Mouse (Mus musculus) urinary bladder, adult 18-20 months (tissue): ENCODE measurements around the gene Senp2.

Experiments
- DNase-seq, 2 experiments: peaks; one replicate each; pipeline ENCODE4 v3.0.0; 2022; ENCODE audit warnings: low spot score in 2 of 2, mixed read lengths in 2 of 2

Senp2 gene

DNA sequence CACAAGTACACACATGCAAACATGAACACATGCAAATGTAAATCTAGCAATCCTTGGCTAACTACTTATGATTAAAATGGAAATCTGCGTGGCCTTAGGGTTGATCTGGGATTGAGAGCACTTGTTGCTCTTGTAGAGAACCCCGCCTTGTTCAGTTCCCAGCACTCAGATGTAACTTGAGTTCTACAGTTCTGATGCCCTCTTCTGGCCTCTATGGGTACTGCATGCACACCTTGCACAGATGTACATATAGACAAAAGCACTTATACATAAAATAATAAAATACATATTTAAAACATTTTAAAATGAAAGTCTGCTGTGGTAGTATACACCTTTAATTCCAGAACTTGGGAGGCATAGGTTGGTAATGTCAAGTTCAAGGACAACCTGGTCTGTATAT lies 12.8 kb downstream of the Senp2 start:
- no peak for DNase-seq

DNA sequence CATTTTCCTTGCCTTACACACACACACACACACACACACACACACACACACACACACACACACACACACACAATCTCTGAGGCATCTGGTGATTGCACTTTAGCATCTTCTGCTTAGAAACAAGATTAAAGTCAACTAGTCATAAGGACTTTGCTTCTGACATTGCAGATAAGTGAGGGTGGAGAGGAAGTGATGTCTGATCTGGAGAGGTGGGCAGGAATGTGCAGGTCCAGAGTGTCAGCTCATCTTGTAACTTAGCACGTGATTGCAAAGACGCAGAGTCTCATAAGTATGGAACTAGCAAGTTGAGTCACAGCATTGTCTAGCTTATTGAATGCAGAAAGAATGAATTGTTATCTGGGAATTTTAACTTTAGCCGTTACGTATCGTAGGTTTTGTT lies 18.2 kb downstream of the Senp2 start:
- DNase-seq = no peak

DNA sequence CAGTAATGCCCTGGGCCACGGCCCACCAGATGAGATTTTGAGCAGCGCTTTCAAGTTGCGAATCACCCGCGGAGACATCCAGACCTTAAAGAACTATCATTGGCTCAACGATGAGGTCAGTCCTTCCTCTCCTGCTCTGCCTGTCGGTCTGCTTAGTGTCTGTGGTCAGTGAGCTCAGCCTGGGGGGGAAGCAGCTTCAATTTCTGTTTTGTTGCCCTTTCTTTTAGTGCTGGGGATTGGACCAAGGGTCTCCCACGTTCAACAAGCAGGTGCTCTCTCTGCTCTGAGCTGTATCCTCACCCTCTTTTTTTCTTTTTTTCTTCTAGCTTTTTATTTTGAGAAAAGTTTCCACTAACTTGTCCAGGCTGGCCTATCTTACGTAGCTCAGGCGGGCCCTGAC lies 29.3 kb downstream of the Senp2 start:
- DNase-seq = no peak

DNA sequence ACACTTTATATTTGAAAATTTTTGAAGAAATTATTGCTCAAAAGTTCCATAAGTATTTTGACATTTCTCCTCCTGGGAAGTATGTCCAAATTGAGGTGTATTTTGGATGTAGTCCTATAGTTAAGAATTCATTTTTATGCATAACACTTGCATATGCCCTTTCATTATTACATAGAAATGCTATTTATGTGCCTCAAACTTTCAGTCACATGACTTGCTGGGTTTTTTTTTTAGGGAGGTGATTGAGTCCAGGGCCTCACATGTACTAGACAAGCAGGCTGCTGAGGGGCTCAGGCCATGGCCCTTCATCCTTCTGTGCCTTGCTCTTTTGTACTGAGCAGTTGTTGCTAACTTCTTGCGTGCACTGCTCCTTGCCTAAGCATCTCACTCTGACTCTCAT lies 30.7 kb downstream of the Senp2 start:
- no peak for DNase-seq

DNA sequence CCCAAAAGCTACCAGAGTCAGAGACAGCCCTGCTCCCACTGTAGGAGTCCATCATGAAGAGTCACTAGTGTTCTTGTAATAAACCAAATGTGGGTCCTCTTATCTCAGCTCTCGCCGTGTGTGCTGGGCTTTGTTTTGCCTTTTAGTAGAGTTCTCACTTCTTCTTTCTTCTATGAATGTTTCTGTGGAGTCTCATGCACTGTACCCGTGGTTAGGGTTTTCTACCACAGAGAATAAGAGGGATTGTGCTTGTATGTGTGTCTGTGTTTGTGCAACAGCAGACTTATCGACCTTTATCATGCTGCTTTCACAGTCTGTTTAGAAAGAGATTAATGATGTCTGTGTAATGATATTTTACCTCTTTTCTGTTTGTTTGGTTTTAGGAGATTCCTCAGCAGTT lies 34.5 kb downstream of the Senp2 start:
- no peak for DNase-seq

DNA sequence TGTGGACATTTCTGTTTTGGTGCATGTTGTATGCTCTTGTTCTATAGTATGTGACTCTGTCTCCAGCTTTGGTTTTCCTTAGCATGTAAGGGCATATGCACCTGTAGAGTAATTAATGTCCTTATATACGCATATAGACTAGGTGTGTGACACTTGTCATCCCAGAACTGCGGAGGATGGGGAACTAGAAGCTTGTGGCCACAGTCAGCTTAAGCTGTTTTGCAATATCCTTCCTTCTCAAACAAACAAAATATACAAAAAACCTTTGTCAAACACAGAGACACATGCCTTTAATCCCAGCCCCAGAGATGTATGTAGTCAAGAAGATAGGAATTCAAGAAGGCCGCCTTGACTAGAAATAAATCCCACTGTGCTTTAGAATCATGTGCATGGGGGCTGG lies 36.6 kb downstream of the Senp2 start:
- no peak for DNase-seq

DNA sequence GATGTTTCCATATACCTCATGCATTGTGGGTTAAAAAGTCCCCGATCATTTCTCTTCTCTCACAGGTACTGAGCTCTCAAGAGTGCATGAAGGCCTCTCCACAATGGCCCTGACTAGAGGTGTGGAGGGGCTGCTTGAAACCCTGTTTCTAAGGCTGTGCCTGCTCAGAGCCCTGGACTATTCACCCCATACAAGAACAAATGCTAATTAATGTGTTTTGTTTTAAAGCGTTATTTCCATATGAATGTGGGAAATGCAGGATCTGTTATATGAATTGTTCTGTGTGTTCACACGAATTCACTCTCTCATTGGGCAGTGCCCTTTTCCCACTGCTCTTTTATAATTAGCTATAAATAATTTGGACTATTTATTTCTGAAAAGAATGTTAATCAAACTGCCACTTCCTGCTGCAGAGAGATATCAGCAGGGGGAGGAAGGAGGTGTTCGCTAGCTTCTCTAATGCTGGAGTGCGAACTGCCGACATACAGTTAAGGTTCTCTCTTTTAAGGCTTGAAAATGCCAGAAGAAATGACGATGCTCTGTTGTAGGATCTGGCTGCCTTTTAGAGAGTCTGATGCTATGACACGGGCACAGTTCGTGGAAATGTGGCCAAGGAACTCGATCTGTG lies 37.6 kb downstream of the Senp2 start:
- DNase-seq = no peak

DNA sequence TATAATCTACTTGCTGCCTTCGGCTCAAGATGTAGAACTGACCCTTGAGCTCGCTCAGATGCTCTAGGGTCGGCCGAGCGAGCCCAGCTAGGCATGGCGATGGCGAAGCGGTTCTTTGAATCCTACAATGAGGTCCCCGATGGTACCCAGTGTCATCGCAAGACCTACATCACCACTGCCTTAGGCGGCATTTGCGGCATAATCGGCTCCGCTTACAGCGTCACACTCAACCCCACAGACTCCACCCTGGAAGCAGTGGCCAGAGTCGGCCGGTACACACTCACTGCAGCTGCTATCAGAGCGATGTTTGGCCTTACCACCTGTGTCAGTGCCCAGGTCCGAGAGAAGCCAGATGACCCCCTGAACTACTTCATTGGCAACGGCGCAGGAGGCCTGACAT lies 44.1 kb downstream of the Senp2 start:
- no peak for DNase-seq

DNA sequence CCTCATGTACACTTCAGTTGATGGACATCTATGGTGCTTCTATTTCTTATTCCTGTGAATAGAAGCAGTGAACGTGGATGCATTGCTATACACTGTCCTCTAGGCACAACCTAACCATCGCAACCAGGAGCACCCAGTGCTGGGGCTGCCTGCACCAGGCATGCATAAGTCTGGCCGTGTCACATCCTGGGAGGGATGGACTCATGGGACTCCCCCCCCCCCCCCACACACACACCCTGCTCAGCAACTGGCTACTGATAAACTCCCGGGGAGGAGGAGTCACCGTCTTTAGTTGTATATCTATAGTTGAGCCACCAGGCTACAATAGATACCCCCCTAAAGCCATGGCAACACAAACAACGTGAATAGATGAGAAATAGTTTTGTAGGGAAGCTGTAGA lies 48.2 kb downstream of the Senp2 start:
- no peak for DNase-seq

DNA sequence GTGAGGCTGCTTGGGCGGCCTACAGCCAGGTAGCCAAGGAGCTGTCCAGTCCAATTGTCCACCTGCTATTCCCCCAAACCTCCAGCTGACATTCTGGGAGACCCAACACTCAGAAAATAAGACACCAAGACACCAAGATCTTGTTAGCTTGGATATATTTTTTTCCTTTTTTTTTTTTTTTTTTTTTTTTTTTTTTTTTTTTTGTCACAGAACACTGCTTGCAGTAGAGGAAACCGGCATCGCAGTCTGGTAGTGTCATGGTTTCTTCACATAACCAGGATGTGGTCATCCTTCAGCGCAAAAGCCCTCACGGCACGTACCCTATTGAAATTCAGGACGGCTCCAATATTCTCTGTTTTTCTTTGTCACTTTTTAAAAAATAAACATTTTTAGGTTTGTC lies 49.6 kb downstream of the Senp2 start:
- no peak for DNase-seq

DNA sequence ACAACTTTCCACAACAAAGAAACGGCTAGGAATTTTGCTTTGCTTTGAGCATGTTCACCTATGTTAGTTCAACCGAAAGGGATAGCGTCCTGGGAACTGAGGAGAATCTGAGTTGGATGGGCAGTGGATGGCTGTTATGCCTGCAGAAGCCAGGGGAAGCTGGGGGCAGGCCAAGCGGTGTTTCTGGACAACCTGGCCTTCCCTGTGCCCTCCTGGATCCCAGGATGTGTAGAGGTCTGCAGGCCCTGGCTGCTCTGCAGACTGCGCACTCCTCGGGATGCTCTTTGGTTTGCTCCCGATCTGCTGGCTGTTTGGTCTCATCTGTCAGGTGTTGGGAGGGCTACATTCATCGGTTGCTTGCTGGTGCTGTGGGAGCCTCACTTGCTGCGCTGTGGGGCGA lies 51.1 kb downstream of the Senp2 start:
- DNase-seq = no peak

DNA sequence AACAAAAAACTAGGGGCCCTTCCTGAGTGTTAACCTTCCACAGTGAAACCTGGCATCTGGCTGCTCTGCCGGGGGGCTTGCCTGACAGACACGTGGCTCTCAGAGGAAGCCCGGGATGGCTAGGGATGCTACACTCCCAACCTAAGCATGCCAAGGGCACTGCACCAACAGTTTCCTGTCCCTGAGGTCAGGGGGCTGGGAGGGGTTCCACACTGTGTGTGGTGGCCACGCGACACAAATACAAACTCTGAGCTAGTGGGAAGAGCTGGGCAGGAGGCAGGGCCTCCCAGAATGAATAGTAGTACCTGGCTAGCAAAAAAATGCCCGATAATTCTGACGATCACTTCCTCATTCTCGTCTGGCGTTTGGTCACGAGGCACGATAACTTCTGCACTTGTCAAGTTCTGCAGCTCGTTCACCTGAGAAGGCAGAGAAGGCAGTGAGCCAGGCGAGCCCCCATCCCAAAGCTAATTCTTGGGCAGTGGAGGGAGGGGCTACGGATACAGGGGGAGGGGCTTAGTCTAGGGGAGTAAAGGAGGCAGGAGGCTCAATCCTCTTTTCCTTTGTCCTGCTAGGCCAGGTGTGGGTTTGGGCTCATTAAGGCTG lies 52.4 kb downstream of the Senp2 start:
- DNase-seq = no peak

DNA sequence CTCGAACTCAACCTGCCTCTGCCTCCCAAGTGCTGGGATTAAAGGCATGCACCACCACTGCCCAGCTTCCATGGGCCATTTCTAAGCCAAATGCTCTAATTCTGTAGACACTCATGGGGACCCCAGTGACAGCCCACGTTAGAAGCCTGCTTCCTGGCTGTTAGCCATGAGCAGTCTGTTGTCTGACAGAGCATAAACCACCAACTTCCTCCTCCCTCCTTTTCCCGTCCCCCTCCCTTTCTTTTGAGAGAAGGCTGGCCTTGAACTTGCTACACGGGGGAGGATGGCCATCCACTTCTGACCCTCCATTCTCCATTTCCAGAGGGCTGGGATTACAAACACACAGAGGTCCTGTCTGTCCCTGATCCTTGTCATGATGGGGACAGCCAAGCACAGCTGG lies 53.0 kb downstream of the Senp2 start:
- DNase-seq = no peak

DNA sequence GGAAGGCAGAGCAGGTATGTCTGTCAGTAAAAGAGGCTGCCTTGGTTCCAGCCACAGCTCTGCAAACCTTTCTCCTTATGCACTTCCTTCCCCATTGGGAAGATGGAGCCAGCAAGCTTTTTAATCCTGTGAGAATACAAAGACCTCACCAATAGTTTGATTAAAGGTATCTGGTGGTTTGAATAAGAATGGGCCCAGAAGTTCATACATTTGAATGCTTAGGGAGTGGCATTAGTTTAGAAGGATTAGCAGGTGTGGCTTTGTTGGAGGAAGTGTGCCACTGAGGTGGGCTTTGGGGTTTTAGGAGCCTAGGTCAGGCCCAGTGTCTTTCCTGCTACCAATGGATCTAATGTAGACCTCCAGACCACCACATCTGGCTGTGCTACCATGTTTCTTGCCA lies 56.3 kb downstream of the Senp2 start:
- DNase-seq = no peak

DNA sequence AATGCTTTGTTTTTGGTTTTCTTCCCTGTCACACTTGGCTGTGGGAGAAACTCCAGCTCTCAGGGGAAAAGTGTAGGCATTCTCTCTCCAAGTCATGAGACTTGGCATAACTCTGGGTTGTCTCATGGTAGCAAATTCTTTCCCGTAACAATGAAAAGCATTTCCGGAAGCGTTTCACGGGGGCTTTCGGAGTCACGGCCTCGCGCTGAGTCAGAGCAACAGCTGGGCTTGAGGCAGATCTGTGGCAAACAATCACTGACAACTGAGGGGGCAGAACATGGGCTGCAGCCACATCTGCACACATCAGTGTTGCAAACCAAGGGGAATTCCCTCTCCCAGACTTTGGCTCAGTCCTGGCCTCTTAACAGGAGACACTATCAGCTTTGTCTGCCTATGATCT lies 58.1 kb downstream of the Senp2 start:
- no peak for DNase-seq

DNA sequence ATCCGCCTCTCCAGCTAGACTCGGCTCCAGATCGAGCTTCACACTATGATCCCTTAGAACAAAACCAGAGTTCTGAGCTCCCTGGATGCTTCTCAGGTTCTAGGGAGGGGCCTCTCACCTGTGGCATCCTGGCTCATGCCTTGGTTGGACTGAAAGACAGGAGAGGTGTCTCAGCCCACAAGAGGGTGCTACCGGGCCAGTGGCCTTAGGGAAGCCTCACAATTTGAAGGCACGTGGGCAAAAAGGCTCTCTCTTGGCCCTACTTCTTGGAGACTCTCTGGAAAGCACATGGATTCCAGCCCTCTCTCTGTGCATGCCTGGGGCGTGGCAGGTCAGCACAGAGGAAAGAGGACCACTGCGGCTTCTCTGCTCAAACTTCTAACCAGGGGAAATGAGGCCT lies 62.1 kb downstream of the Senp2 start:
- DNase-seq = no peak

DNA sequence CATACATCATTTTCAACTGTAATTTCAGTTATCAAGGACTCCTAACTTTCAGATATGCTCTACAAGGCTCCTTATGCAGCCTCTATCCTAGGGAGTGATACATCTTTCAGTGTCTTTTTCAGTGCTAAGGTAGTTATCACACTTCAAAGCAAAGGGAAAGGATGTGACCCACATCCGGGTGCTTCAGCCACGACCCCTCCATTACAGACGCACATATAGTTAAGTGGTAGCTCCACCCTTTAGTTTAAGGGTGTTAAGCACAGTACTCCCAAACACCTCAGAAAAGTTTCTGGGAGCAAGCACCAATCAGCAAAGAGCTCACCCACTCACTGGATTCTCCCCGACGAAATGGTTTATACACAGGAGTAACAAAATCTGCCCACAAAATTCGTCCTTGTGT lies 65.8 kb downstream of the Senp2 start:
- DNase-seq = no peak

DNA sequence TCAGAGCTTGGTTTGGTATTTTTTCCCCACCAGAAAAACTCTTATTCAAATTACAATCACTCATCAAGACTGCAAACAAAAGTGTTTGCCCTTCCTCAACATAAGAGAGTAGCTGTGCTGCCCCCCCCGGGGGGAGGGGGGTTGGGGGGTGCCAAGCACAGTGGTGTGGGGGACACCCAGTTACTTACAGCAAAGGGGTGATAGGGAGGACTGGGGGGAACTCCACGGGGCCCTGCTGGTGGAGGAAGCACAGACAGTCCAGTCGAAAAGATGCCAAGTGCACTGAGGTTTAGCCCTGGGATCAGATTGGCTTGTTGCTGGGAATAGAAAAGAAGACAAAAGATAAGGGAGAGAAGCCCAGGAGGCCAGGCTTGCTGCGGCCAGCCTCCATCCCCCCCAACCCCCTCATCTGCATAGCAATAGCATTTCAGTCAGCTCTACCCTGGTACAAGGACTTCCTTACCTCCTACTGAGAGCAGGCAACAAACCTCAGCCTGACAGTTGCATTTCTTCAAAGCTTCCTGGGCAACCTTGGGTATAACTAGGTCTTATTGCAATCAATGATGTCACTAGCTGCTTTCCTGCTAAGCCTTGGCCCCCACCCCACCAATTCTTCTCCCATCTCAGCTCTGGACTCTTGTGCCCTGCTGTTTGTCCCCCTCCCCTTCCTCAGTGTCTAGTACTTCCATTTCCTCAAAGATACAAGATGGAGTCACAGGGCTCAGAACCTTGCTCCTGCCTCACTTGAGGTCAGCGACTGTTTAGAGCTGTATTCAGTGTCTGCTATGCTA lies 66.7 kb downstream of the Senp2 start:
- DNase-seq = peak in 1 of 2 experiments; percentile 12

DNA sequence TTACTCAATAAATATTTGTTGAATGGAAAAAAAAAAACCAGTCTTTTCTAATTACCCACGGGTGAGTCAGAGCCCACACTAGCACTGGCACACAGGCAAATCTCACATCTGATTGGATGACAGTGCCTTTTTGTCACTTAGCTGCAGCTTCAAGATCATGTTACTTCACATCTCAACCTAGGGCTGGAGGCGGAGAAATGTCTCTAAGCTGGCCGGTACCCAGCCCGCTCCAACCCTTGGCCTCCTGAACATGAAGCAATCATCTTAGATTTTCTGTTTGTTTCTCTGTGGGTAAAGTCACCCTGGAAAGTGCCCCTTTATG lies 67.3 kb downstream of the Senp2 start:
- peak in 1 of 2 experiments; percentile 65 for DNase-seq

DNA sequence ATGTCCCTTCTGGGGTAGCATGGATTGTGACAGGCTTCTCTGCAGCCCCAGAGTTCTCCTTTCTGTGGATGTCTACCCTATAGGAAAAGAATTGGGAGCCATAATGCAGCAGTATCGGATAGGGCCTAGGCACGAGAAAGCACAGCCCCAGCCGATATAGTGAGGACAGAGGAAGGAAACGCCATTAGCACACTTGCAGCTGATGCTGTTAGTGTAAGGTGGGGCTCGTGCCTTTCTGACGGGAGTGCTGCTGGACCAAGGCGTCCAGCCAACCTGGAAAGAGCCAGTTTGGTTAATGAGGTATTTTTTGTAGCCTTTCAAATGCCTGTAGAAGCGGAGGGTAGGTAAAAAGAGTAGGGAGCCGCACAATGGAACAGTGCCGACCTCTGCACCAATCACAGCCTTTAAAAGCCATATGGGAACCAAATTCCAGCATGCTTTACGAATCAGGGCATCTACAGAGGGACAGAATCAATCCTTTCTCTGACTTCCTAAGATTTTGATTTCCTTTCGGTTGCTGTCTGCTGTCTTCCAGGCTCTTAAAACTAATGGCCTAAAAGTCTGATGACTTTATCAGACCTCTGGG lies 70.9 kb downstream of the Senp2 start:
- no peak for DNase-seq

DNA sequence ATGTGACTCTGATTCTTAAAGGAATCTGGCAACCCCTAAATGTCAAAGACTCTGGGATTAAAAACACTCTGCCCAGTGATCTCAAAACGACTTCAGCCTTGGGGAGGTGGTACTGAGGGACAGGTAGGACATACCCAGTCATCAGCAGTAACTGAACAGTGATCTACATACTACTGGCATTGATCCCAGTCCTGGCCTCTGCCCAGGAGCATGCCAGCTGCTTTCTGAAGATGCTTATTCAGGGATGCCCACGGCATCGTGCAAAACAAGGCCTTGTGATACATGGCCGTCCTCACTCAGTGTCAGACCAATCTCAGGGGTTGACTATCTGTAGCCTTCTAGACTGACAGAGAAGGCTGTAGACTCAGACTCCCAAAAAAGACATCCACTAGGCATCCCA lies 76.1 kb downstream of the Senp2 start:
- DNase-seq = no peak

DNA sequence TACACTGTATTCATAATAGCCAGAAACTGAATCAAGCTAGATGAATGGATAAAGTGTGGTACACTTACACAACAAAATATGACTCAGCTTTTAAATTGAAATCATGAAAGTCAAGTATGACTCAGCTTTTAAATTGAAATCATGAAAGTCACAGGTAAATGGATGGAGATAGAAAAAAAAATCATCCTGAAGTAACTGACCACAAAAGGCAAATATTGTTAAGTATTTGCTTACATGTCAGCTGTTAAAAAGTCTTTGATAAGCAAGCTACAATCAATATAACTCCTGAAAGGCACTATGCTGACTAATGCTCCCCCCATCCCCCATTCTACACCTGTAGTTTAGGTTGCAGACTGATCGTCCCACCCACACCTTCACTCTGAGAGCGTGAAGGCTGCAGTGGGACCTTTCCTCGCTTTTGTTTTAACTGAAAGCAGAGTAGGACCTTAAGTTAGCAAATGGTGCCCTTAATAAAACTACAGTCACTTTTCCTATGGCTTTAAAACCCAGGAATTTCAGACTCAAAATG lies 82.0 kb downstream of the Senp2 start:
- DNase-seq = no peak

DNA sequence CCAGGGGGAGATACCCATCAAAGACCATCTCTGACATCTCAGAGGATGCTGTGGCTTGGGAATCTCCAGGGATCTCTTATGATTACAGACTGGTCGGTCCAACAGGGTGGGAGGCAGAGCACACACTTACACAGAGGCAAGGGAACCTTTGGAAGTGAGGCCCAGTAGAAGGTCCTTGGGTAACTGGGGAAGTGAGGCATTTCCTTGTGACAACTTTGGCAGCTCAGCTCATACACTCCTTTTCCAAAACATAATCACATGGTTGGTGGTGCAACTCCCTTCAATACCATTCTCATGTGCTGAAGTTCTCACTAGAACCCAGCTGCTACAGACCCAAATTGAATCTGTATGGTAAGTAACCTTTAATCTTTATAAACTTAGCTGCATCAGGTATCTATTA lies 86.5 kb downstream of the Senp2 start:
- DNase-seq = no peak
